8 mouse cellular contexts compared by ENCODE assay signal in genomic region chr10:40882831-40883643, GRCm38 (mm10). TPM values are rescaled to one million over a fixed set of nuclear protein-coding genes. Genes with fewer than 3 reads are reported as not detected.
DNase-seq lines count a peak whose midpoint lies in the region; ATAC-seq and TF ChIP-seq lines count a peak whose summit lies in the region.

Gene Cdc40 (minus strand): TSS chr10:40883311.
Gene Wasf1 (plus strand): TSS chr10:40883475.

- no peaks in the 10 kb centered on the region for H3K27me3 ChIP-seq in embryonic facial prominence, embryonic 14.5 days (replicated peaks; ENCODE audit: control insufficient read depth, insufficient read depth, low read length)
- peaks cover 2% of the 10 kb centered on the region; the same call in 1 of the 2 replicates for H3K27me3 ChIP-seq in heart, adult 2 months (ENCODE audit: control insufficient read depth, insufficient read depth, low read length)
- H3K27me3 ChIP-seq in limb, embryonic 13.5 days, result no peaks in the 10 kb centered on the region
- no peaks in the 10 kb centered on the region for H3K27me3 ChIP-seq in midbrain, embryonic 16.5 days (ENCODE audit: control insufficient read depth, insufficient read depth, low read depth, low read length)

- TF ChIP-seq EP300 in heart, adult 2 months (IDR thresholded peaks at IDR 0.05; ENCODE audit: insufficient read depth, low read depth, low read length), result 0 out of 2 replicates have a peak, but pooled peaks have one; percentile 36

- H3K4me1 ChIP-seq in embryonic facial prominence, embryonic 14.5 days (ENCODE audit: control insufficient read depth, insufficient read depth, low read length), result peaks cover 12% of the 10 kb centered on the region
- peaks cover 5% of the 10 kb centered on the region for H3K4me1 ChIP-seq in heart, adult 2 months (ENCODE audit: control insufficient read depth, insufficient read depth, low read length)
- peaks cover 12% of the 10 kb centered on the region for H3K4me1 ChIP-seq in limb, embryonic 13.5 days
- peaks cover 23% of the 10 kb centered on the region for H3K4me1 ChIP-seq in midbrain, embryonic 16.5 days (ENCODE audit: control insufficient read depth, insufficient read depth, low read length)

- peaks cover 4% of the 10 kb centered on the region for H3K79me2 ChIP-seq in heart, adult 2 months (replicated peaks; ENCODE audit: control insufficient read depth, insufficient read depth, low read length)

- peak; percentile 87 for TF ChIP-seq POLR2A in heart, adult 2 months (IDR thresholded peaks at IDR 0.05; ENCODE audit: insufficient read depth, low read depth, low read length)

- peak; percentile 98 for ATAC-seq in embryonic facial prominence, embryonic 14.5 days (ENCODE audit: low read depth)
- peak; percentile 98 for ATAC-seq in limb, embryonic 13.5 days (ENCODE audit: low FRiP score, low read depth)
- ATAC-seq in midbrain, embryonic 16.5 days, result peak; percentile 96

- intact Hi-C loops in heart, adult 2 months (cut with DNase I), result loop anchor here (2.0 to 10.0 kb wide), 2 partner anchors 34 to 198 kb away; partner anchors contain the start of gene Mettl24

- peak within 1 kb of the TSS; percentile 90 for H3K4me3 ChIP-seq in embryonic facial prominence, embryonic 14.5 days (ENCODE audit: low read depth, low read length)
- H3K4me3 ChIP-seq in heart, adult 2 months, result peak within 1 kb of the TSS; percentile 93
- H3K4me3 ChIP-seq in limb, embryonic 13.5 days, result peak within 1 kb of the TSS; percentile 90
- H3K4me3 ChIP-seq in midbrain, embryonic 16.5 days (ENCODE audit: low read depth, low read length), result peak within 1 kb of the TSS; percentile 91

- WGBS in embryonic facial prominence, embryonic 14.5 days, result under 1% methylated on average over 44 of the region's 44 CpGs
- WGBS in heart, adult 2 months, result under 1% methylated on average over 44 of the region's 44 CpGs
- WGBS in limb, embryonic 13.5 days, result under 1% methylated on average over 44 of the region's 44 CpGs
- WGBS in midbrain, embryonic 16.5 days, result under 1% methylated on average over 44 of the region's 44 CpGs

- H3K4me2 ChIP-seq in embryonic facial prominence, embryonic 14.5 days (ENCODE audit: low read depth, low read length), result peak within 1 kb of the TSS; percentile 69
- H3K4me2 ChIP-seq in limb, embryonic 13.5 days (replicated peaks), result peak within 1 kb of the TSS; percentile 82
- H3K4me2 ChIP-seq in midbrain, embryonic 16.5 days (ENCODE audit: low read length), result peak within 1 kb of the TSS; percentile 62

- peak within 1 kb of the TSS; percentile 87 for H3K27ac ChIP-seq in embryonic facial prominence, embryonic 14.5 days (replicated peaks; ENCODE audit: low read depth, low read length)
- H3K27ac ChIP-seq in heart, adult 2 months, result peak within 1 kb of the TSS; percentile 78
- peak within 1 kb of the TSS; percentile 94 for H3K27ac ChIP-seq in limb, embryonic 13.5 days
- peak within 1 kb of the TSS; percentile 99 for H3K27ac ChIP-seq in midbrain, embryonic 16.5 days (ENCODE audit: low read length)

- no peak for TF ChIP-seq CTCF in heart, adult 2 months (IDR thresholded peaks at IDR 0.05)

- H3K9ac ChIP-seq in embryonic facial prominence, embryonic 14.5 days (ENCODE audit: low read depth, low read length), result peak within 1 kb of the TSS; percentile 92
- peak within 1 kb of the TSS; percentile 97 for H3K9ac ChIP-seq in heart, adult 2 months (ENCODE audit: low read depth, low read length)
- H3K9ac ChIP-seq in limb, embryonic 13.5 days, result peak within 1 kb of the TSS; percentile 87
- H3K9ac ChIP-seq in midbrain, embryonic 16.5 days (ENCODE audit: low read depth, low read length), result peak within 1 kb of the TSS; percentile 96

- DNase-seq in 3T3-L1 (ENCODE audit: low read depth, low spot score), result peak; percentile 99
- peak; percentile 82 to 95 for DNase-seq in adrenal gland, postnatal 4 days (ENCODE audit: low spot score in 2 of 2)
- peak; percentile 99 for DNase-seq in embryonic facial prominence, embryonic 14.5 days (ENCODE audit: low spot score)
- peak; percentile 93 to 95 for DNase-seq in heart, adult 2 months
- DNase-seq in kidney, adult 8-10 months, result peak; percentile 96 to 97
- DNase-seq in spleen, postnatal 10 days (ENCODE audit: low spot score in 2 of 2), result peak; percentile 75 to 92

- H3K36me3 ChIP-seq in embryonic facial prominence, embryonic 14.5 days (ENCODE audit: control insufficient read depth, insufficient read depth, low read length), result no peaks in the 10 kb centered on the region; the same call in 1 of the 2 replicates
- H3K36me3 ChIP-seq in heart, adult 2 months (ENCODE audit: control insufficient read depth, insufficient read depth, low read length), result peaks cover 9% of the 10 kb centered on the region; the same call in 1 of the 2 replicates
- peaks cover 10% of the 10 kb centered on the region for H3K36me3 ChIP-seq in limb, embryonic 13.5 days
- 0 out of 2 replicates have a peak, but pooled peaks cover 2% of the 10 kb centered on the region for H3K36me3 ChIP-seq in midbrain, embryonic 16.5 days (ENCODE audit: control insufficient read depth, insufficient read depth, low read length)

- H3K9me3 ChIP-seq in embryonic facial prominence, embryonic 14.5 days (ENCODE audit: control insufficient read depth, low read length), result no peaks in the 10 kb centered on the region
- no peaks in the 10 kb centered on the region for H3K9me3 ChIP-seq in limb, embryonic 13.5 days
- H3K9me3 ChIP-seq in midbrain, embryonic 16.5 days (replicated peaks; ENCODE audit: control insufficient read depth, low read length, poor library complexity, severe bottlenecking), result no peaks in the 10 kb centered on the region

RNA-seq across cellular contexts. Expression of gene Cdc40, which starts in this region (rescaled TPM):
- total RNA-seq in adrenal gland, postnatal 4 days (2021), result 10 to 100 TPM; 34.6 to 35.1 TPM
- 27.1 and 27.6 TPM in 2 replicates for polyA plus RNA-seq in embryonic facial prominence, embryonic 14.5 days (2014; fragmentation: Nextera tagmentation; extraction: Ambion mirVana)
- 10 to 100 TPM; 18.6 to 19.3 TPM for total RNA-seq in heart, adult 2 months (2021)
- polyA plus RNA-seq in heart, adult 2 months (2012; rRNA removed), result 8.6 and 19.1 TPM in 2 replicates
- 36.0 and 37.0 TPM in 2 replicates for polyA plus RNA-seq in limb, embryonic 13.5 days (2015; fragmentation: Nextera tagmentation; extraction: Ambion mirVana)
- 23.4 and 24.8 TPM in 2 replicates for polyA plus RNA-seq in midbrain, embryonic 16.5 days (2015; fragmentation: Nextera tagmentation; extraction: Ambion mirVana)

RNA-seq across cellular contexts. Expression of gene Wasf1, which starts in this region (rescaled TPM):
- 10 to 100 TPM; 10.3 to 10.8 TPM for total RNA-seq in adrenal gland, postnatal 4 days (2021)
- polyA plus RNA-seq in embryonic facial prominence, embryonic 14.5 days (2014; fragmentation: Nextera tagmentation; extraction: Ambion mirVana), result 13.9 and 17.4 TPM in 2 replicates
- total RNA-seq in heart, adult 2 months (2021), result under 1 TPM; 0.43 to 0.63 TPM
- 0.47 and 0.53 TPM in 2 replicates for polyA plus RNA-seq in heart, adult 2 months (2012; rRNA removed)
- polyA plus RNA-seq in limb, embryonic 13.5 days (2015; fragmentation: Nextera tagmentation; extraction: Ambion mirVana), result 27.2 and 29.7 TPM in 2 replicates
- polyA plus RNA-seq in midbrain, embryonic 16.5 days (2015; fragmentation: Nextera tagmentation; extraction: Ambion mirVana), result 126 and 136 TPM in 2 replicates

Comparison
In these comparisons a context has a peak if more than half of its experiments do, and no peak if none do; other contexts are left out.
1. Peak in every context shown above with its lines: DNase-seq, ATAC-seq, H3K4me3 ChIP-seq and H3K27ac ChIP-seq.
2. RNA of gene Wasf1 (total RNA-seq): 10.3 to 10.8 TPM in adrenal gland, postnatal 4 days; 0.43 to 0.63 TPM in heart, adult 2 months; every median in the first group is over 4 times any median in the second.